Mouse (Mus musculus): ENCODE measurements around the gene Rab3c. TPM values are rescaled to one million over a fixed set of nuclear protein-coding genes. Genes with fewer than 3 reads are reported as not detected.

Gene Rab3c
- 174 and 215 TPM in 2 replicates for polyA plus RNA-seq (2015; fragmentation: Nextera tagmentation; extraction: Ambion mirVana)

DNA sequence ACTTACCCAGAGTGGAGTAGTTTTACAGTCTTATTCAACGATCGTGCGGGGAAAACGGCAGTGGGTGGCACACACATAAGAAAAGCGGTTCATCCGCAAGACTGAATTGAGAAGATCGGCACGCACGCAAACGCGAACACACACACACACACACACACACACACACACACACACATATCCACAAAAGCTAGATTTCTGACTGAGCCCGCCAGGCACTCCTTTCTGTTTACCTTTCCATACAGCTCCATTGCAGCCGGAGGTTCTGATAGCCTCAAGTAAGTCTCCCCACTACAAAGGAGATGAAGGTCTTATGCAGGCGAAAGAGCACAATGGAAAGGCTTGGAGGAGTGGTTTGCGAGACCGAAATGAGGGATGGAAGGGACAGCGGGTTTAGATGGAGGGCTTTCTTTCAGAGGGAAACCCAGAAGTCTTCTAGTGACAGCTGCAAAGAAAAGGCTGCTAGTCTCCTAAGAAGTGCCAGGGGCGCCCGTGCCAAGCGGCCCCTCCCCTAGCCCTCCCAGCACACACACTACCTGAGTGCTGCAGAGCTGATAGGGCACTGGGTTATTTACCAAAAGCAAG lies at the start of gene Rab3c:
TSS of gene Rab3c (minus strand) at position 434 of the 582 bp plus-strand sequence.
- under 1% methylated on average over 20 of the region's 20 CpGs for WGBS
- Histone ChIP-seq H3K4me1 (peaks cover 6% of the 10 kb centered on the region; the same call in 1 of the 2 replicates), H3K4me3 (replicated peaks) (peak within 1 kb of the TSS; percentile 64), H3K9me3 (replicated peaks) (no peaks in the 10 kb centered on the region), H3K27ac (replicated peaks) (peak within 1 kb of the TSS; percentile 93), H3K27me3 (replicated peaks) (no peaks in the 10 kb centered on the region), H3K36me3 (no peaks in the 10 kb centered on the region), H3K9ac (replicated peaks) (peak within 1 kb of the TSS; percentile 72), H3K4me2 (peak within 1 kb of the TSS; percentile 70)
- peak; percentile 65 for ATAC-seq (ENCODE audit: low FRiP score)

DNA sequence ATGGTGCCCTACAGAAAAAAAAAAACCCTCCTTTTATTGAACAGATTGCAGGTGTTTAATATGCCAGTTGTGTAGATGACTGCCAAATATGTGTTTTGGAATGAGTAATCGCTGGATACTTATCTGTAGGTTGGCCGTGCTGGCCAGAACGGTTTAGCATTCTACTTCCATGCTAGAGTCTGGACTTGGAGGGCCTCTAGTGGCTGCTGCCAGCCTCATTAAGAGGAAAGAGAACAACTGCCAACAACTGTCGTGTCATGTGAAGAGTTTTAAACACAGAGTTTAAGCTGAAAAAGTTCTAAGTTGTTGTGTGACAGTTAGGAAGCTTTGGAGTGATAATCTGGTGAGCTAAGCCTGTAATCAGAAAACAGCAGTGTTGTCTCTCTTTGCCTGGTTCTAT lies 38.0 kb upstream of the Rab3c start:
- H3K36me3 ChIP-seq, result no peaks in the 10 kb centered on the region
- no peaks in the 10 kb centered on the region for H3K9me3 ChIP-seq (replicated peaks)
- no peaks in the 10 kb centered on the region for H3K27me3 ChIP-seq (replicated peaks)
- no peaks in the 10 kb centered on the region for H3K4me1 ChIP-seq
- no peak overlapping the region for H3K4me2 ChIP-seq
- no peak for ATAC-seq (ENCODE audit: low FRiP score)
- H3K27ac ChIP-seq (replicated peaks), result no peak overlapping the region
- H3K9ac ChIP-seq (replicated peaks), result no peak overlapping the region
- 66% methylated on average over 4 of the region's 4 CpGs for WGBS
- H3K4me3 ChIP-seq (replicated peaks), result no peak overlapping the region

DNA sequence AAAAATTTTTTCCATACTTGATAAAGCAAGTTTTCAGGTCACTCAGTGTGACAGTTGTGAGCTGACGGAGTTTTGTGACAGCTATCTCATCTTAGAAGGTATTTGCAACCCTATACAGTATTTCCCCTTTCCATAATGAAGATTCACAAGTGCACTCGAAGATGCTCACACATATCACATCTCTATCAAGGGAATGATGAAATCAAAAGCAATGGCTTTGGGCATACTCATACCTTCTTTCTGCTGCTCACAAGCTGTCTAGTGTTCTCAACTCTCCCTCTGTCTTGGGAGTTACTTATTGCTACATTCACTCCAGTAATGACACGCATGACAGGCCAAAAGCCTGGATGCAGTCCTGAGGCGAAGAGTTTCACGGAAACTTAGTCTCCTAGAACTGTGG lies 26.4 kb upstream of the Rab3c start:
- ATAC-seq (ENCODE audit: low FRiP score), result no peak
- no peaks in the 10 kb centered on the region for H3K4me1 ChIP-seq
- no peaks in the 10 kb centered on the region for H3K36me3 ChIP-seq
- no peak overlapping the region for H3K4me3 ChIP-seq (replicated peaks)
- no peaks in the 10 kb centered on the region for H3K27me3 ChIP-seq (replicated peaks)
- no peak overlapping the region for H3K27ac ChIP-seq (replicated peaks)
- 85% methylated on average over 5 of the region's 5 CpGs for WGBS
- H3K9ac ChIP-seq (replicated peaks), result no peak overlapping the region
- no peak overlapping the region for H3K4me2 ChIP-seq
- no peaks in the 10 kb centered on the region for H3K9me3 ChIP-seq (replicated peaks)

DNA sequence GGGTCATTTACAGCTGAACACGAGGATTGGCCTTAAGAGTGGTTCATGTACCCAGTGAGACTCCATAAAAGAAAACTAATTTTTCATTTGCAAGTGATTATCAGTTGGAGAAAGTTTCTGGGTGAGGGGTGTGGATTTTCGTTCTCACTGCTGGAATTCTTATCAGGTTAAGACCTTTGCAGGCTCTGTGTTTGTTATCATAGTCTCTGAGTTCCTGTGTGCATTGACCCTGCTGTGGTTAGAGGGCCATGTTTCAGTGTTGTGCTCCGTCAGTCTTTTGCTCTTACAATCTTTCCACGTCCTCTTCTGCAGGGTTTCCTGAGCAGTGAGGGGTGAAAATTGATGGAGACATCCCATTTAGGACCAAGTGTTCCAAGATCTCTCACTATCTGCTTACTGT lies 16.3 kb upstream of the Rab3c start:
- ATAC-seq (ENCODE audit: low FRiP score), result no peak
- 79% methylated on average over 4 of the region's 4 CpGs for WGBS
- H3K27ac ChIP-seq (replicated peaks), result no peak overlapping the region
- H3K36me3 ChIP-seq, result no peaks in the 10 kb centered on the region
- no peak overlapping the region for H3K4me3 ChIP-seq (replicated peaks)
- H3K4me2 ChIP-seq, result no peak overlapping the region
- no peaks in the 10 kb centered on the region for H3K9me3 ChIP-seq (replicated peaks)
- no peaks in the 10 kb centered on the region for H3K27me3 ChIP-seq (replicated peaks)
- no peaks in the 10 kb centered on the region for H3K4me1 ChIP-seq
- no peak overlapping the region for H3K9ac ChIP-seq (replicated peaks)

DNA sequence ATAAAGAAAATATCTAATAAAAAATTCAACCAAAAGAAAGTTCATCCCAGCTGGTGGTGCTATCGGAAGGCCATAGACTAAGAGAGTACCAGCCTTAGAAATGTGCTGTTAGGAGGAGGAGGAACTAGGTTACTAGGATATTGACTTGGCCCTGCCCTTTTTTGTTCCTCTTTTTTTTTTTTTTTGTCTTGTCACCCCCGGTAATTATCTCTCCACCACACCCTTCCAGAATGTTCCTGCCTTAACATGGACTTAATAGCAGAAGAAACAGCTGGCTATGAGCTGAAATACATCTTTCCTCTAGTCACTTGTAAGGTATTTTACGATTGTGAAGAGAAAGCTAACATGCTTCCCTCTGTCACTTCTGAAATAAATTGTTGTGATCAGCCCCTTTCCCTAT lies 7.7 kb upstream of the Rab3c start:
- 86% methylated on average over 3 of the region's 3 CpGs for WGBS

DNA sequence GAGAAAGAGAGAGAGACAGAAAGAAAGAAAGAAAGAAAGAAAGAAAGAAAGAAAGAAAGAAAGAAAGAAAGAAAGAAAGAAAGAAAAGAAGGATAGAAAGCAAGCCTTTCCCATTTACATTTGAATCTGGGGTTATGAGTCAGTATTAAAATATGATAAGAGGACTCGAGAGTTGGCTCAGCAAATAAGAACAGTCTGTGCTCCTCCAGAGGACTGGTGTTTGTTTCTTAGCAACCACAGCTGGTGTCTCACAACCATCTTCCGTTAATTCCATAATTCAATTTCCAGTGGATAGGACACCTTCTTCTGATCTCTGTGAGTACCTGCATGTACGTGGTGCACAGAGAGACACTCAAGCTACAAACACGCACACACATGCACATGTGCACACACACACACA lies 3.0 kb upstream of the Rab3c start:
- H3K4me2 ChIP-seq, result no peak overlapping the region
- no peak for ATAC-seq (ENCODE audit: low FRiP score)
- H3K4me1 ChIP-seq, result peaks cover 6% of the 10 kb centered on the region; the same call in 1 of the 2 replicates
- no peak overlapping the region for H3K9ac ChIP-seq (replicated peaks)
- no peak overlapping the region for H3K4me3 ChIP-seq (replicated peaks)
- no peaks in the 10 kb centered on the region for H3K9me3 ChIP-seq (replicated peaks)
- H3K27ac ChIP-seq (replicated peaks), result no peak overlapping the region
- 62% methylated on average over 4 of the region's 4 CpGs for WGBS
- no peaks in the 10 kb centered on the region for H3K36me3 ChIP-seq
- H3K27me3 ChIP-seq (replicated peaks), result no peaks in the 10 kb centered on the region

More for the DNA sequence above, 7.7 kb upstream of the Rab3c start:
- H3K9ac ChIP-seq (replicated peaks), result no peak overlapping the region
- H3K9me3 ChIP-seq (replicated peaks), result no peaks in the 10 kb centered on the region
- no peaks in the 10 kb centered on the region for H3K36me3 ChIP-seq
- ATAC-seq (ENCODE audit: low FRiP score), result no peak
- no peak overlapping the region for H3K27ac ChIP-seq (replicated peaks)
- H3K27me3 ChIP-seq (replicated peaks), result no peaks in the 10 kb centered on the region
- H3K4me1 ChIP-seq, result no peaks in the 10 kb centered on the region
- no peak overlapping the region for H3K4me2 ChIP-seq
- no peak overlapping the region for H3K4me3 ChIP-seq (replicated peaks)

DNA sequence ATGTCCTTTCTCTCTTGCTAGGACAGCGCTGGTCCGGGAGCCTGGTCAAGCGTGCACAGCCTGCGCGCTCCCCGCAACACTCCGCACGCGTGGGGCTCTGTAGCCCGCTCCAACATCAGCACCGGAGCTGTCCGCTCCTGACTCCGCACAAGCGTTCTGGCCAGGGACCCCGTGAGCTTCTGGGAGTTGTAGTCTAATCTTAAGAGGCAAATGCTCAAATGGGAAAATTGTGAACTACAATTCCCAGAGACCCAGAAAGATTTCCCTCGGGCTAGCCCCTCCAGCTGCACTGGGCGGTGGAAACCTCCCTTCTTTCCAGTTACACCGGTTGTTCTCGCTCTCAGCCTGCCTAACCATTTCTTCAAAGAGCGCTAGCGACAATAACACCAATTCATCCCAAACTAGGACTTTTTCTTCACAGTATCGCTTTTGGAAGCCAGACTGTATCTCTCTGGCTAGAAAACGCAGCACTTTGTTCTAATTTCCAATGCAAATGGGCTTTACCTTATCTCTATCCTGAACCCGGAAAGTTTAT lies 701 bp downstream of the Rab3c start:
- peak overlapping the region; percentile 64 for H3K4me3 ChIP-seq (replicated peaks)
- peak overlapping the region; percentile 93 for H3K27ac ChIP-seq (replicated peaks)
- H3K4me1 ChIP-seq, result peaks cover 6% of the 10 kb centered on the region; the same call in 1 of the 2 replicates
- peak overlapping the region; percentile 70 for H3K4me2 ChIP-seq
- H3K36me3 ChIP-seq, result no peaks in the 10 kb centered on the region
- H3K9ac ChIP-seq (replicated peaks), result peak overlapping the region; percentile 72
- no peaks in the 10 kb centered on the region for H3K27me3 ChIP-seq (replicated peaks)
- peak; percentile 96 for ATAC-seq (ENCODE audit: low FRiP score)
- H3K9me3 ChIP-seq (replicated peaks), result no peaks in the 10 kb centered on the region
- under 1% methylated on average over 24 of the region's 24 CpGs for WGBS

DNA sequence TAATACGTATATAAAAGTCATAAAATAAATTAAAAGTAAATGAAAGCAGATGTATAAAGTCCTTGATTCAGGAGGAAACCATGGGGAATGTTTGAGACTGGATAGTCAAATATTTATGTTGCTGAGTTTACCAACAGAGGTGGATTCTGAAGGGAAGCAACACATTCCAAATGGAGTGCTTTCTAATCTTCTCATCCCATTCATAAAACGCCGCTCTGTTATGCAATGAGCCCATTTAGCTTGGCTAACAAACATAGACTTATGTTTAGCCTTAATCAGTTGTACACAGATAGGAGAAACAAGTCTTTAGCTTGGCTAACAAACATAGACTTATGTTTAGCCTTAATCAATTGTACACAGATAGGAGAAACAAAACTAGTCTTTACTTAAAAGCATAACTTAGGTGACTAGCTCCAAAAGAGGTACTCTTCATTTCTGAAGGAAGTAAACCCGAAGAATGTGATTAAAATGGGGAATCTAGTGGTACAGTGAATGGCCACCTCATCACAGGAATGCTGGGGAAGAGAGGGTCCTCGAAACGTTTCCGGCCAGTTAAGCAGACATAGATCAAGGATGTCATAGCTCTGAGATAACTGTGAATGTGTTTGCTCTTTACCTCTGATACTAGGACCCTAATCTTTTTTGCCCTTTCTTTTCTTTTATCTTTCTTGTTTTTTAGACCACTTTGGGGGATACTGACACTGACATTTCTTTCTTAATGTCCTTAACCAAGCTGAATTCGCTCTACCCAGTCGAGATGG lies 1.6 kb downstream of the Rab3c start:
- H3K36me3 ChIP-seq, result no peaks in the 10 kb centered on the region
- WGBS, result 24% methylated on average over 9 of the region's 9 CpGs

DNA sequence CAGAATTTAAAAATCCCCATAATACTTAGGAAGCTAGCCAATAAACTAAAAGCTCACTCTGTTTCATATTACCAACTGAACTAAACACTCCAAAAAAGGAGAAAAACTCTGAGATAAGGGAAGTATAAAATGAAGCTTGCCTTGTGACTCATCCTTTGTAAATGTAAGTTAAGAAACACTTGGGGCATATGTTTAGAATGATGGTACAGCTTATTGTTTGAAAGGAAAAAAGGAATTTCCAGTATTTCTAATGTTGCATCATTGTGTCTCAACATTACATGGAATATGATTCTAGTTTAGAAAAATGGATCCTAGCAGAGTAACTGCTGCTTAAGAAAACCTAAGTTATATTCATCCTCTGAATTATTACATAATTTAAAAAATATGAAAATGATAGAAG lies 3.1 kb downstream of the Rab3c start:
- H3K9me3 ChIP-seq (replicated peaks), result no peaks in the 10 kb centered on the region
- H3K4me2 ChIP-seq, result peak overlapping the region; percentile 44
- no peak overlapping the region for H3K27ac ChIP-seq (replicated peaks)
- H3K27me3 ChIP-seq (replicated peaks), result no peaks in the 10 kb centered on the region
- H3K4me1 ChIP-seq, result peaks cover 6% of the 10 kb centered on the region; the same call in 1 of the 2 replicates
- no peak for ATAC-seq (ENCODE audit: low FRiP score)
- no peaks in the 10 kb centered on the region for H3K36me3 ChIP-seq
- H3K4me3 ChIP-seq (replicated peaks), result no peak overlapping the region
- H3K9ac ChIP-seq (replicated peaks), result no peak overlapping the region

More for the DNA sequence above, 1.6 kb downstream of the Rab3c start:
- H3K4me2 ChIP-seq, result peak overlapping the region; percentile 70
- H3K9ac ChIP-seq (replicated peaks), result peak overlapping the region; percentile 72
- peaks cover 6% of the 10 kb centered on the region; the same call in 1 of the 2 replicates for H3K4me1 ChIP-seq
- peak overlapping the region; percentile 64 for H3K4me3 ChIP-seq (replicated peaks)
- H3K27ac ChIP-seq (replicated peaks), result peak overlapping the region; percentile 93
- H3K9me3 ChIP-seq (replicated peaks), result no peaks in the 10 kb centered on the region
- no peak for ATAC-seq (ENCODE audit: low FRiP score)
- no peaks in the 10 kb centered on the region for H3K27me3 ChIP-seq (replicated peaks)

DNA sequence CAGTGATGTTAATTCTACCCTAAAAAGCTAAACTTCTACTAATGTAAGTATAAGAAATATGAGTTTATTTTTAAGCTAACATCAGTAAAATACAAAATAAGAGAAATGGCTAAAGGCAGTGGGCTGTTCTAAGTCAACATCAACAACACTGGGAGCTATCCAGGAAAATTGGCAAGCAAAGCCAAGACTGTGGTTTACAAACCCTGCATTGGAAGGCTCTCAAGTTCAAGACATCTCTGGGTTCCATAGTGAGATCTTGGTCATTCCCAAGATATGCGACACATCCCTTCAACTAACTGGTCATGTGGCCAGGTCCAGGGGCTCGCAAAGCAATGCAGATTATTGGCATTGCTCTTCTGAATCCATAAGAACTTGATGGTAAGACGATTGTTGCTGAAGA lies 5.3 kb downstream of the Rab3c start:
- no peaks in the 10 kb centered on the region for H3K9me3 ChIP-seq (replicated peaks)
- no peak overlapping the region for H3K27ac ChIP-seq (replicated peaks)
- no peak overlapping the region for H3K4me3 ChIP-seq (replicated peaks)
- H3K4me2 ChIP-seq, result no peak overlapping the region
- no peaks in the 10 kb centered on the region for H3K36me3 ChIP-seq
- ATAC-seq (ENCODE audit: low FRiP score), result no peak
- no peaks in the 10 kb centered on the region for H3K27me3 ChIP-seq (replicated peaks)
- 91% methylated on average over 3 of the region's 3 CpGs for WGBS
- H3K4me1 ChIP-seq, result no peaks in the 10 kb centered on the region
- no peak overlapping the region for H3K9ac ChIP-seq (replicated peaks)

DNA sequence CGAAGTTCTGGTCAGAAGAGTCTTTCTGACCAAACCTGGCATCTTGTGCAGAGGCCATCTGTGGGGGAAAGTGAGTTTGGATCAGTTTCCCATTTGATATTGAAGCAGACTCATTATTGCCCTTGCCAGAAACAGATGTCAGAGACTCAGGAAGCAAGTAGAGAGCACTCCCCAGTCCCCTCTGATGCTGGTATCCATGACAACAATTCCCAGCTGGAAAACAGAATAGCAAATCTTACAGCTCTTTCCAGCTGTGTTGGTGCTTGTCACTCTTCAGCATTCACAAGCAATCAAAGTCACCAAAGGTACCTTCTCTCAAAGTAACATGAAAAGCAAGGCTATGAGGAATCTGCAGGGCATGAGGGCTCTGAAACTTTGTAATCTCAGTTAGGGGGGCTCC lies 20.1 kb downstream of the Rab3c start:
- no peak overlapping the region for H3K27ac ChIP-seq (replicated peaks)
- H3K36me3 ChIP-seq, result peaks cover 6% of the 10 kb centered on the region; the same call in 1 of the 2 replicates
- 53% methylated on average over 1 of the region's 1 CpGs for WGBS
- ATAC-seq (ENCODE audit: low FRiP score), result peak; percentile 66; the same call in 1 of the 2 replicates
- peaks cover 12% of the 10 kb centered on the region; the same call in 1 of the 2 replicates for H3K4me1 ChIP-seq
- no peaks in the 10 kb centered on the region for H3K9me3 ChIP-seq (replicated peaks)
- H3K4me3 ChIP-seq (replicated peaks), result no peak overlapping the region
- no peak overlapping the region for H3K4me2 ChIP-seq
- H3K27me3 ChIP-seq (replicated peaks), result no peaks in the 10 kb centered on the region
- no peak overlapping the region for H3K9ac ChIP-seq (replicated peaks)

DNA sequence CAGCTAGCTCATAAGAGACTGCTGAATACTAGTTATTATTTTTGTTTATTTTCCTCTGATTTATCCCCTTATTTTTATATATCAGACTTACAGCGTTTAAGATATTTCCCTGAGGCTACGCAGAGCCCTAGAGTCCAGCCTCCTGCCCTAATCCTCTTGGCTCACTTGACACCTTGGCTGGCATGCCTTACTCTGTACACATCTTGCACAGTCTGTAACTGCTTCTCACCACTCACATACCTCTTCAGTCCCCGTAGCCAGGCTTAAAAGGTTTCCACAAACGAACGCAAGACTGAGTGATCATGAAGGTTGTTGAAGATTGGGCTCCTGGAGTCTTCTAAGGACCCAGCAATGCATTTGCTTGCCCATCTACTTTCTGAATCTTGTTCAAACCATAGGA lies 29.3 kb downstream of the Rab3c start:
- Histone ChIP-seq H3K9me3 (replicated peaks) (no peaks in the 10 kb centered on the region), H3K9ac (replicated peaks) (no peak overlapping the region), H3K4me3 (replicated peaks) (no peak overlapping the region), H3K36me3 (0 out of 2 replicates have a peak, but pooled peaks cover 8% of the 10 kb centered on the region), H3K27ac (replicated peaks) (no peak overlapping the region), H3K4me2 (no peak overlapping the region), H3K27me3 (replicated peaks) (no peaks in the 10 kb centered on the region), H3K4me1 (no peaks in the 10 kb centered on the region)
- WGBS, result 90% methylated on average over 5 of the region's 5 CpGs
- no peak for ATAC-seq (ENCODE audit: low FRiP score)

Data from neural tube, embryonic 15.5 days (tissue).